Mouse (Mus musculus) mesoderm, embryonic 11.5 days (tissue): ENCODE data around the gene Wnt5b.

Experiments
- DNase-seq: peaks from one replicate; pipeline ENCODE4 v3.0.0-alpha.2; 2012; ENCODE audit warnings: low read depth, low spot score

Gene Wnt5b

GRCm38 (mm10) chr6:119459041-119459440 lies 85.1 kb downstream of the Wnt5b start:
- DNase-seq, result no peak

- DNase-seq, result no peak
Observed at GRCm38 (mm10) chr6:119458166-119458565, 86.0 kb downstream of the Wnt5b start.

DNA sequence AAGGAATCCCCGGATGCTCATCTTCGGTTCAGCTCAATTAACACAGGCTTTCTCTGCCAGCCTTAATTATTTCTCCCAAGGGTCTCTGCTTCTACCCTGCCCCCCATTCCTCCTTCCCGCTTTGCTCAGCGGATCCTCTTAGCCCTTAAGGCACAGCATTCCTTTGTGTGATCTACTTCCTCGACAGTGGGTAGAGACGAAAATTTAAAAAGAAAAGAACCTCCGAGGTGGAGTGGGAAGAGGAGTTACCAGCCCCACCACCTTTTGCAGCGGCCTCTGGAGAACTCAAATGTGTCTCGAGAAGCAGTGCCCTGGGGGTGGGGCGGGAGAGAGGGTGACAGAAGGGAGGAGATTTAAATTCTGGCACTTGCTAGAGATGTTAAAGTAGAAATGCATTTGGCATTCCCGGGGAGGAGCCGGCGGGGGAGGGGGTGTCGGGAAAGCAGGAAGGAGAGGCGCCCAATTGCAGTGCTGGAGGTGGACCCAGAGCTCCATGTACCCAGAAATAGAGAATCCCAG lies 92.1 kb downstream of the Wnt5b start:
- peak; percentile 66 for DNase-seq

- DNase-seq, result no peak
Observed at GRCm38 (mm10) chr6:119450965-119451943, 92.9 kb downstream of the Wnt5b start.

DNA sequence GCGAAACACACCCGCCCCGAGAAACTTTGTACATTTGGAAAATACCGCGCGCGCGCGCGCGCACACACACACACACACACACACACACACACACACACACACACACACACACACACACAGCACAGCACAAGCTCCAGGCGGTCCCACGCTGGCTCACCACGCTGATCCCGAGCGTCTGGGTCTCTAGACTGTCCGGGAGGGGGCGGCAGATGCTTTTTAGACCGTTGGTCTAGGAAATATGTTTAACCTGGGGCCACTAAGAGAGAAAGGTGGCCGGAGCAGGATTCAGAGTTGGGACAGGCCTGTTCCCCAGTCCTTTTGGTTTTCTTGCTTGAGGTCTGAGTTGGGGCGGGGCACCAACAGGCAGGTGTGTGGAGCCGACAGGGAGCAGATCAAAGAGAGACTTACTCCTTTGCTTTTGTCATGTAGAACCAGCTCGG lies 95.1 kb downstream of the Wnt5b start:
- peak; percentile 65 for DNase-seq

- peak; percentile 55 for DNase-seq
Observed at GRCm38 (mm10) chr6:119448321-119449059, 95.7 kb downstream of the Wnt5b start.

DNA sequence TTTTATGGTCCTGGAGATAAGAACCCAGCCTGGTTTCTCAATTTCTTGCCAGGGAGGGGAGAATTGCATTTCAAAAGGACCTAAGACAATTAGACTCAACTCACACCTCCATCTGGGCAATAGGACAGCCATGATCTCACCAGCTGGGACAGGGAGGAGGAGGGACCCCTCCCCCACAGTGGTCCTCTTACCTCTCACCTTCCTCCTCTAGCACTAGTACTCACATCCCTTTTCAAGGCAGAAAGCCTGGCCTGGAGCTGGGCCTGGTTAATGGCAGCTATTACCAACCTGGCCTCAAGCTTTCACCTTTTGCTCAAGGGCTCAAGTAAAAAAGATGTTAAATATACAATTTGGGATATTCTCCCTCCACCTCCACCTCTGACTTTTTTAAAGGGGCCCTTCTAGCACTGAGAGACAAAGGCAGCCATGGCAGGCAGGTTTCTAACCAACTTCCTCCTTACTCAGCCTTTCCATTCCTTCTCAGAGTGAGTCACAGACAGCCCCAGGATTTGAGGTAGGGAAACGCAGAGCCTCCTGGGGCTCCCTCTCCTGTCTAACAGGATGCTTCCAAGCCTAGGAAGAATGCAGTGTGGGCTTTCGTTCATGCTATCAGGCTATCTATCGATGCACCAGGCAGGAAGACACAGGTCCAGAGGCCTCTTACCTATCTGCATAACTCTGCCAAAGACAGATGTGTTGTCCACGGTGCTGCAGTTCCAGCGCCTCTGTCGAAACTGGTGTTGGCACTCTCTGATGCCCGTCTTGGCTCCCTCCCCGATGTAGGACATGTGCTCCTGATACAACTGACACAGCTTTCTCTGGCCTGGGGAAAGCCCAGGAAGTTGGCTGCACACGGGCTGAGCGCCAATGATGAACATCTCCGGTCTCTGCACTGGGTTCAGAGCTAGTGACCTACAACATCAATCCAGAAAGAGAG lies 98.2 kb downstream of the Wnt5b start:
- DNase-seq, result no peak

DNA sequence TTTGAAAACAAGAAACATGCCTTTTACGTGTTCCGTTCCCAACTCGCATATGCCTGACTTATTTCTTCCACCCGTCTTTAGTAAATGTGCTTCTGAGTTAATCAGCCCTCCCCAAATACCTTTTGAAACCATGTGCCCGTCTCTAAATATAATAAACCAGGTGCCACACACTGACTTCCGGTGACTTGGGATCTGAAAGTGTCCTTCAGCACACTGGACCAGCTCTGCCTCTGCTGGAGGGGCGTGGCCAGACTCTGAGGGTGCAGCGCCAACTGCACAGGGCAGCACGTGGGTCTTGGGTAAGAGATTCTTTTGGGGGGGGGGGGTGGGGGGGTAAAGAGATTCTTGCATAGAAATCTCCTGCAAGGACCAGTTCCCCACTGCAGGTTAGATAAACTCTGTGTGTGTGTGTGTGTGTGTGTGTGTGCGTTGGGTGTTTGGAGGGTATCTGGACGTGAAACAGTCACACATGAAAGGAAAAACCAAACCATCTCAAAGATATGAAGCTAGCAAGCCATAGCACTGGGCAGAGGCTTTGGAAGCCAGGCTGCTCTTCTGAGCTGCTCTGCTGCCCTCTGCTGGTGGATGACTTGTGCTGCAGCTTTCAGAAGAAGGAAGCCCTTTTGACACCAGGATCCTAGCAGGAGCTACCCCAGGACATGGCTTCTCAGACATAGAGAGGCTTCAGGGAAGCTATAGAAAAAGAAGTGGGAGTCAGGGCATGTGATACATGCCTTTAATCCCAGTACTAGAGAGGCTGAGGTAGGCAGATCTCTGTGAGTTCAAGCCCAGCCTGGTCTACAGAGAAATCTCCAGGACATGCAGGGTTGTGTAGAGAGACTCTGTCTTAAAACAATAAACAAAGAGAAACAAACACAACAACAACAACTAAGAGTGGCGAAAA lies 100.2 kb downstream of the Wnt5b start:
- peak; percentile 93 for DNase-seq

GRCm38 (mm10) chr6:119442729-119443128 lies 101.4 kb downstream of the Wnt5b start:
- DNase-seq, result peak; percentile 28

- DNase-seq, result peak; percentile 53
Observed at GRCm38 (mm10) chr6:119437894-119438761, 106.0 kb downstream of the Wnt5b start.

DNA sequence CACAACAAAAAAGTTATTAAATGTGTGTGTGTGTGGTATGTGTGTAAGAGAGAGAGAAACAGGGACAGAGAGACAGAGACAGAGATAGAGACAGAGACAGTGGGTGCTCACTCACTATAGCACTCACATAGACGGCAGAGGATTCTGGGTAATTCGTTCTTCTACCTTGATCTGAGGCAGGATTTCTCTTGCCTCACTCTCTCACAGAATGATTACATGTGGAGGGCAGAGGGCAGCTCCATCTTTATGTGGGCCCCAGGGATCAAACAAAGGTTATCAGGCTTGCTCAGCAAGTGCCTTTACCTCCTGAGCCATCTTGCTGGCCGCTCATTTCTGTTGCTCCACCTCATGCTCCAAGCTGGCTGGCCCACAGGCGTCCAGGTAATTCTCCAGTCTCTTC lies 109.8 kb downstream of the Wnt5b start:
- DNase-seq, result no peak

DNA sequence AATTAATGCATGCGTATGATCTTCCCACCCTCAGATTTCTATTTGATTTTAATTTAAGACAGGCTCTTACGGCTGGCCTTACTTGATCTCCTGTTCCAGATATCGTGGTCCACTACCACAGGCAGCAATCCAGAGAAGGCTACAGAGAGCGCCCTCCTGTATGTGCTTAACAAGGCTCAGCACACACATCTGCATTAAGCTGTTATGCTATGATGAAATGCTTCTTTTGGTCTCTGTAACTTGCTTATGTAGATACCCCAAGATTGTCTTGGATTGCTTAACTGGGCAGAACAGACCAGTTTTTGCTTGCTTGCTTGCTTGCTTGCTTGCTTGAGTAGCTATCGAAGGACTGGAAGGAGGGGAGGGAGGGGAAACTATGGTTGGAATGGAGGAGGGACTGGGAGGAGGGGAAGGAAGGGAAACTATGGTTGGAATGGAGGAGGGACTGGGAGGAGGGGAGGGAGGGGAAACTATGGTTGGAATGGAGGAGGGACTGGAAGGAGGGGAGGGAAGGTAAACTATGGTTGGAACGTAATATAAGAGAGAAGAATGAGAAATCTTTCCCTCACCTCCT lies 112.3 kb downstream of the Wnt5b start:
- no peak for DNase-seq

- DNase-seq, result peak; percentile 49
Observed at GRCm38 (mm10) chr6:119430508-119430907, 113.6 kb downstream of the Wnt5b start.

GRCm38 (mm10) chr6:119429311-119429710 lies 114.8 kb downstream of the Wnt5b start:
- no peak for DNase-seq

DNA sequence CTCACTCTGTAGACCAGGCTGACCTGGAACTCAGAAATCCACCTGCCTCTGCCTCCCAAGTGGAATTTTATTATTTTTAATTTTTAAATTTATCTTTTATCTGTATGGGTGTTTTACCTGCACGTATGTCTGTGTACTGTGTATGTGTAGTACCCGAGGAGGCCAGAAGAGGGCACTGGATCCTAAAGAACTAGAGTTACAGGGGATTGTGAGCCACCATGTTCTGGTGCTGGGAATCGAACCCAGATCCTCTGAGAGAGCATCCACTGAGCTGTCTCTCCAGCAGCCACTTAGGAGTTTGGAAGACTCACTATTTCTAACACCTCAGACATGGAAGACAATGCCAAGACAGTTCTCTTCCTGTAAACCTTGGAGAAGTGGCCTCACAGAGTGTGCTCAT lies 115.5 kb downstream of the Wnt5b start:
- DNase-seq, result peak; percentile 29

DNA sequence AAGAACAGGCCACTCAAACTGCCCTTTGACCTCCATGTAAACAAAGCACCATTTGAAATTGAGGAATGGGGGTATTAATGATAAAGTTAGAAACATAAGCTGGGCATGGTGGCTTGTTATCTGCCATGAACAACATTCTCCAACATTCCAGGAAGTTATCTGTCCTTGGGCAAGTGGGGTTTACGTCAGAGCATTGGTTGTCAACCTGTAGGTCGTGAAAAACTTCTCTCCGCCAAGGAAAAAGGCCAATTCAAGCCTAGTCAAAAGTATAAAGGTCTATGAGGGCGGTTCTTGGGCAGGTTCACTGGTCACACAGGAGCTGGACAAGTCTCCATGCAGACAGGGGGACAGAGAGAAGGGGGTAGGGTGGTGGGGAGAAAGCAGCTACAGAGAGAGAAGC lies 123.1 kb downstream of the Wnt5b start:
- no peak for DNase-seq

DNA sequence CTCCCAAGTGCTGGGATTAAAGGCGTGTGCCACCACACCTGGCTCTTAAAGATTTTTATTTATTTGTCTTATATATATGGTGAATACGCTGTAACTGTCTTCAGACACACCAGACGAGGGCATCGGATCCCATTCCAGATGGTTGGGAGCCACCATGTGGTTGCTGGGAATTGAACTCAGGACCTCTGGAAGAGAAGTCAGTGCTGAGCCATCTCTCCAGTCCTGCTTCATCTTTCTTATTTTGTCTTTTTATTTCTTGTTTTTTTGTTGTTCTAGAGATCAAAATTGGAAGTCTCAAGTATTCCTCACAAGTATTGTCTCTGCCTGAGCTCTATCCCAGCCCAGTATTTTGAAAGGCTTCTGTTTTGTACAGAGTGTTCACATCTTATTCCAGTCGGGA lies 123.8 kb downstream of the Wnt5b start:
- DNase-seq, result peak; percentile 37

GRCm38 (mm10) chr6:119419412-119419811 lies 124.7 kb downstream of the Wnt5b start:
- DNase-seq, result peak; percentile 7
